Mouse (Mus musculus) right cerebral cortex, postnatal 25 days (tissue): ENCODE data around the gene Adamts17.

Source experiments
- DNase-seq: peaks from one replicate; pipeline ENCODE4 v3.0.0; 2022

Adamts17 gene

DNA sequence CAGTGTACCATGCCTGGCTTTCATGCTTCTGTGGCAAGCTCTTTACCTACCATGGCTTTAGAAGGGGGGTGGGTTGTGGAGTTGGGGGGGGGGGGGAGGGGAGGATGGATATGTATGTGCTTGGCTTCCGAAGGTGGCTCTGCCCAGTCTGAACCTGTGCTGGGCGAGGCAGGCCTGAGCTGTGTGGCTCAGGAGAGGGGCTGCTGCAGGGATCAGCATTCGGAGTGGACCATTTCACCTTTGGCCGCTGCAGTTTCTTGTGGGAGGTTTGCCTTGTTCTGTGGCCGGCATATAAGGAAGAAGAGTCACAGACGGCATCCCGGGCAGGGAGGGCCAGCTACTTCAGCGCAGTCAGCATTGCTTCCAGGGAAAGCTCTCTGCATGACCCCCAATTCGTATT is 7.8 kb downstream of the Adamts17 start:
- DNase-seq, result no peak

DNA sequence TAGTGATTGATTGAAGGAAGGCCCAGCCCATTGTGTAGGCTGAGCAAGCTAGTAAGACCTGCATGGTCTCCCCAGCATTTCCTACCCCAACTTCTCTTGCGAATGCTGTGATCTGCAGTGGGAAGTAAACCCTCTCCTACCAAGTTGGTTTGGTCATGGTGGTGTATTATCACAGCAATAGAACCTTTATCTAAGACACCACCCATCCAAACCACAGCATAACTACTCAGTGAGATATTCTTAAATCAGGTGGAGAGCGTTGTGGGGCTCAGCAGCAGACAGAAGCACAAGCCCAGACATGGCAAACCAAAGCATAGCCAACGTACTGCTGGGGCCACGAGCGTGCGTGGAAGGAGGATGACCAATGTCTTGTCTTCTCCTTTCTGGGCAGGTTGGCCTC is 9.8 kb downstream of the Adamts17 start:
- DNase-seq, result no peak

DNA sequence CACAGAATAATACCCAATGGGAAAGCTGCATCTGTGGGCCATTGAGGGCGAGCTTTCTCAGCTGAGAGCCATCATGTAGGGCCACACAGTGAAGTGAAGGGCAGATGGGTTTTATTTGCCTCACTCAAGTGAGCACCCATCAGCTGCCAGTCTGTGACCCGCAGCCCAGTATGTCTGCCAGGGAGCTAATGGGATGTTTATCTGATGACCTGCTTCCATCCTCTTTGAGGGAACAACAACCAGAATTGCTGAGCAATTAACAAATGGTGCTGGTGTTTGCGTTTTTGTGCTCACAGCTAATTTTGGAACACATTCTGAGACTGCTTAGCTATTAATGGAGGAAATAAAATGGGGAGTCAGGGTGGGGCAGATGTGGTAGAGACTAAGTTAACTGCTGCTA is 12.6 kb downstream of the Adamts17 start:
- no peak for DNase-seq

DNA sequence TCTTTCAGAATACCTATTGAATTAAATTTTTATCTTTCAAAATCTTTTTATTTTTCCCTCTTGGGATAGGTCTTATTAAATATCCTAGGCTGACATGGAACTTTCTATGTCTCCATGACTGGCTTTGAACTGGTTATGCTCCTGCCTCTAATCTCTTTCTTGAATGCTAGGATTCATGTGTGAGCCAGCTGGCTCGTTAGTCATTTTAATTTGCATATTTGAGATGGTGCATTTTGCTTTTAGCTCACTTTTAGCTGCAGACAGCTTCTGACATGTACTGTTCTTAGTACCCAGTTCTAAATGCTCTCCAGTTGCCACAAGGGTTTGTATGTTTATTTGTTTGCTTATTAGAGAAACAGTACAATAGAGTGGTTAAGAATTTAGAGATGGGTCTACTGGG is 18.1 kb downstream of the Adamts17 start:
- DNase-seq, result no peak

DNA sequence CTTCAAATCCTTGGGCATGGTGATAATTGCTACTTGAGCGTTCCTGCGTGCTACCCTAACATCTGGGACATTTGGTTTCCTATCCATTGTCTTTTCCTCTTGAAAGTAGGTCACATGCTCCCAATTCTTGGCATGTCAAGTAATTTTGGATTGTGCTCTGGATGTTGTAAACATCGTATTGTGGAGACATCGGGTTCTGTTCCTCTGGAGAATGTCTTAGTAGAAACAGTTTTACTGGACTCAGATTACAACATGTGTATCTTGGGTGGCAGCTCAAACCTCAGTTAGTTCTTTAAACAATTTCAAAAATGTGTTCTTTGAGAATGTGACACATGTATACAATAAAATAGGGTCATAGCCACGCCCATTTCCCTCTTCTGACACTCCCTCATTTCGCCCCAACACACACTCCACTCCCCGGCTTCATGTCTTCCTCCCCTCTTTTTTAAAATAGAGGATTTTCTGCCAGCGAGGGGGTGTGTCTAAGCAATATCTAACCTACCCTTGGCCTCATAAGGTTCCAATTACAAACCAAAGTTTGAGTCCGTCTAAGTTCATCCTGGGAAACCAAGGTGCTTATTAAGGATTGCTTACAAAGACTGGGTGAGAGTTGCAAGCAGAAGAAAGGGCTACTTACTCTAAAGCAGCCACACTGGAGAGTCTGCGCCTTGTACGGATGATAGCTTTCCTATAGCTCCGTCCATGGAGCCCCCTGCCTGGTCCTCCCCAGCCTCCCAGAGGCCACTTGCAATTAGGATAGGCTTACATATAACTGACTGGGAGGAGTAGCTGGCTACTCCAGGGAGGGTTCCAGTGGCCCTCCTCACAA is 18.9 kb downstream of the Adamts17 start:
- DNase-seq, result no peak

DNA sequence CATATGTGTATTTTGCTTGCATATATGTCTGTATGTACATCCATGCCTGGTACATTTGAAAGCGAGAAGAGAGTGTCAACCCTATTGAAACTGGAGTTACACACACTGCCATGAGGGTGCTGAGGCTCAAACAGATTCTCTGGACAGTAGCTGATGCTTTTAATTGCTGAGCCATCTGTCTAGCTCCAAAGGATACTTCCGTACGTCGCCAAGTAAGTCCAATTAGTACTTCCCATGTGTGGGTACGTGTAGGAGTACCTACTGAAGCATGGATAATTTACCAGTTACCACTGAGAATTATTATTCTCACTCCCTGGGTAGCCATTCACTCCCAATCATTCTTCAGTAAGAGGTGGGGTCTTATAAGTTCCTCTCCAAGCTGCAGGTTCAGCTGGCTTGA is 19.7 kb downstream of the Adamts17 start:
- no peak for DNase-seq

DNA sequence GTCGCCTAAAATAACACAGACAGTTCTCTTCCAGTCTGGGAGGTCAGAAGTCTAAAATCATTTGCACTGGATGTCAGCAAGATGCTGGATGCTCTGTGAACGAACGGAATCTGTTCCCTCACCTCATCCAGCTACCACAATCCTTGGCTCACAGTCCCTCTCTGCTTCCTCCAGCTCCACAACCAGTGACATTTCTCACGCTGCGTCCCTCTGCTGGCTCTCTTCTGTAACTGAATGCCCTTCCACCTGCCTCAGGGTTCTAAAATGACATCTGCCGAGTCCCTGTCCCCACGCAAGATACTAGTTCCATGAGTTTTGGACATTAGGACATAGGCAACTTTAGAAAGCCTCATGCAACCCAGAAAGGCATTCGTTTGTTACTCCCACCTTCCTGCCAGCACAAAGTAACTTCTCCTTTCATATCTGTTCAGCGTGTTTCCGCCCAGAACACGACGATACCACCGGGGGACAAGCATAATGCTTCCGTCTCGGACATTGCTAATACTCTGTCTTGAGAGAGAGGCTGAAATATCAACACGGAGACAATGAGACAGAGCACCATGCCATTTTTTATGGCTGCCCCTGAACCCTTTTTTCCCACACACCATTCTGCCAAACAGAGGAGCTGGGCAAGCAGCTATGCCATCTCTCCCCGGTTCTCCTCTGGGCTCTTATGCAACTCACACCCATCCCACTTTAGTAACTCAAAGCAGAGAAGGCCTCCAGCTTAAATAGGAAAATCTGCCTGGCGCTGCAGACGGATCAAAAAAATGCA is 27.6 kb downstream of the Adamts17 start:
- DNase-seq, result peak; percentile 50

DNA sequence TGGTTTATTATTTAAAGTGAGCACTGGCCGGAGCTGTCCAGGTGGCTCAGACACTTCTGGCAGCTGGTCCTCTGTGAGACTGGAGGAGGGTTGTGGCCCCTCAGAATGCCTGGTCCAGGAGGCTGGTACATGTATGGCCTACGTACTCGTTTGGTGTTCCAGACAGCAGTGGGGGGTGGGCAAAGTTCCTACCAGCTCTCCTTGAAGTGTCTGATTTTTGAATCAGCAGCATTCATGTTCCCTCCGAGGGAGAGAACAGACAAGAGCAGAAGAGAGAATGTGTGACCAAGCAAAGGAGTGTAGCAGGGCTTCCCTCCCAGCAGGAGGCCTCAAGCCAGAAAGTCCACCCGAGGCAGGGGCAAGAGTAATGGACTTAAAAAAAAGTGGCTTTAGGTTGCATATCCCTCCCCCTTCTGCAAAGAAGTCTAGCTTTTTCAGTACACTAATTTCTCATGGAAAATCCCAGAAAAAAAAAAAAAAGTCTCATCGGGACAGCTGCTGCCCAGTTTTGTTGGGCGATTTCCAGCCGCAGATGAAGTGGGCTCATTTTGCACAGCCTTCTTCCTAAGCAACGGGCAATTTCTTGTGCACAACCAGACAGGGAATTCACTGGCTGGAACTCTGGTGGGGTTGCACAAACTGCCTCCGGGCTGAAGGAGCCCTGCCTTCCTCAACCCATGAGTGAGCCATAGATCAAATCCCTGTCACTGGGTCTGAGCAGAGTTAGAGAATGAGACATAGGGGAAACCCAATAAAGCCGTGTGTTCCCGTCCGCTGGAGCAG is 28.4 kb downstream of the Adamts17 start:
- peak; percentile 64 for DNase-seq

DNA sequence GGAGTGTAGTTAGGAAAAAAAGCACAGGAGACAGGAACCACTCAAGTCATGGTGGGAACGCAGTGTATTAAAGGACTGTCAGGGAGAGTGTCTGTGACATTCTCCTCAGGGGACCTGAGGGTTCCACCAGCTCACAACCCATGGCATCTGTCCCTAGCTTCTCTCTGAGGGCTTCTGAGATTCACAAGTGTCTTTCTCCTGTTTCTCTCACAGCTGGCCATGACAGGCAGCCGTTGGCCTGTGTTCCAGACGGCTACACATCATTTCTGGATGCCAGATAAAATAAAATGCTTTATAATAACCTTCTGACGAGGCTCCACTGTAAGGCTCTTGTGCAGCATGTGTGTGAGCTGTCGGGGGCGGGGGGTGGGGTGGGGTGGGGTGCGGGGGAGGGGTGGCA is 32.0 kb downstream of the Adamts17 start:
- no peak for DNase-seq

DNA sequence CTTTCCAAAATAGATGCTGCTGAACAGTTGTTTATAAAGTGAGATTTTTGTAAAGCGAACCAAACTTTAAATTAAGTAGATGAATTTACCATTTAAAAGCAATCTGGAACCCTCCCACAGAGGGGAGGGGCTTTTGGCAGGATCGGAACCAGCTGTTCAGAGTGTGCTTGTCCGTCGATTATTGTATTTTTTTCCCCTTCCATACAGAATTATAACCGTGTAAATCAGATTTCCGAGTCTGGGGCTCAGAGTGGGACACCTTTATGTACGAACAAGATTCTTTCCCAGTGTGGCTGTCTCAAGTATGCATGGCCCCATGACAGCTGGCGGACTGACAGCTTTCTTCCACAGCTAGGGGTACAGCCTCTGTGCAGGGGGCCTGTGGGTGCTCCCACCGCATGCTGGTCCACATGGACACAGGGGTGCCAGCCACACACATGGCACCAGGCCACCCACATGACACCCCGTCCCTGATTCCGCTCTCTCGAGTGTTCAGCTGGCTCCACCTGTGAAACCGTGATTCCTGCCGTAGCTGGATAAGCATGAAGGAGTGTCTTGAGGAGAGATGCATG is 32.5 kb downstream of the Adamts17 start:
- no peak for DNase-seq

DNA sequence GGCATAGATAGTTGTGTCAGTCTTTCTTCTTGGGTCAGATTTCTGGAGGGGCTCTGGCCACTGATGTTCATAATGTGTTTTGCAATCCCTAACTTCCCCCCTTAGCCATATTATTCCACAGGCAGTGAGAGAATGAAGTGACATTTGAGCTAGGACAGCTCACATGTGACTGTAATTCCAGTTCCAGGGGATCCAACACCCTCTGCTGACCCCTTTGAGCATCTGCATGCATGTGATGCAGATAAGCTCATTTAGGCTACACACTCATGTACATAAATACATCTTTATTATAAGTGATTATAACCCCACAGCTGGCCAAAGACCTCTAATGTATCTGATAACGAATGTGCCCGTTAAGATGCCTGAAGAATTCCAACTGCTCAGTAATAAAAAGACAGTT is 33.7 kb downstream of the Adamts17 start:
- no peak for DNase-seq

DNA sequence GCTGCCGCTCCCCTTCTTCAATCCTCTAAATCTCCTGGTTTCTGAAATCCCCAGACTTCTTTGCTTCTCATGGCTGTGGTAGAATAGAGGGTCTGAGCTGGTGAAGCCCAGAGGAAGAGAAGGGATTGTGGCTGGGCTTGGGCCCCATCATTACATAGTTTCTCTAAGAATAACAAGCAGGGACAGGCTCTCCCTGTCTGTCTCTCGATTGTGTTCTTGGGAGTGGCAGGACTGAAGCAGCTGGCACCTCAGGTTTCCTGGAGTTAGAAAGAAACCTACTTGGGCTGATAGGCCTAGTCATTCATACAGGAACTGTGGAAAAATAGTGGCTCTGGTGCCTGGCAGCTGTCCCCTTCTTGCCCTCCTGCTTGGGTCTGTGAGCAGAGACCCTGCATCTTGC is 51.9 kb downstream of the Adamts17 start:
- no peak for DNase-seq

DNA sequence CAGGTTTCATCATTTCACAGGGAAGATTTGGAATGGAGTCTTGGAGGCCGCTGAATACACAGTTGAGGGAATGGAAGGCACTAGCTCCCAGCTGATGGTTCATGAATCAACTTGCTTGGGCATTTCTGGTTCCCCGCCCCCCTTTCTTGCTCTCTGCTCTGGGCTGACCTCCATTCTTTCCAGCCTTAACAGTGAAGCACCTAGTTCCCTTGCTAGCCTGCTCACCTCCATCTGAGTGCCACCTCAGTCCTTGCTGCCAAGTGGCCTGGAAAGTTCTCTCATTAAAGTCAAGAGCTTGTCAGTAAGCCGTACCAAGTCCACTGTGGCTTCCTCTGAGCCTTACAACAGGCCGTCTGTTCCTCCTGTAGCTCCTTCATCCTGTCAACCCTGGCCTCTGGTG is 52.6 kb downstream of the Adamts17 start:
- DNase-seq, result no peak

DNA sequence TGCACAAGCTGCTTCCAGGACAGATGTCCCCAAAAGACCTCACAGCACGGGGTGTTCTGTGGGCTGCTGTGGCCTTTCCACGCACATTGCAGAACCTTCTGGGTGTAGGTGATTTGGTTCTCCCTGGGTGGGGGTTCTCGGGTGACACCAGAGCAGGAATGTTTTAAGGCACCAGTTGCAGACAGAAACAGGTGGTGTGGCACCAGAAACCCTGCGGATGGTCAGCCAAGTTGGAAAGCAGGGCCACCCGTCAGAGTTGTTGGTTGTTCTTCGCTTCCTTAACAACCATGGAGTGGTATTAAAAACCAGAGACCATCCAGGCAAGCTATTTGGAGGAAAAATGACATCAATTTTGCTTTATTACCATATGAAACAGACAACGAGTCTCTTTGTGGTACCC is 62.8 kb downstream of the Adamts17 start:
- DNase-seq, result no peak

DNA sequence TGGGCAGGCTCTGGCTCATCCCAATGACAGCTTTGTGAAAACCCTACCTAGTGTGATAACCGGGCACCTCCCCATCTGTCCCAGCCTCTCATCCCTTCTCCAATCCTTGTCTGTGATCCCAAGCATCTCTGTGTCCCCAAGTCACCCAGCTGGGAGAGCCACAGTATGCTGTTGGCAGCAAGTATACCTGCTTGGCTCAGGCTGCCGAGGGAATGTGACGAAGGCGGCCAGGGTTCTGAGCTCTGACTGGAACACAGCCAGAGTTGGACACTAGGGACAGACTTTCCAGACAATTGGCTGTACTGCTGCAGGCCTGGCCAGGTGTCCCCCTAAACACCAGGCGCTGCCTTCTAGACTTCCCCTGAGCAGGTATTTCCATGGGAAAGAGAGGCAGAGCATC is 63.5 kb downstream of the Adamts17 start:
- no peak for DNase-seq

DNA sequence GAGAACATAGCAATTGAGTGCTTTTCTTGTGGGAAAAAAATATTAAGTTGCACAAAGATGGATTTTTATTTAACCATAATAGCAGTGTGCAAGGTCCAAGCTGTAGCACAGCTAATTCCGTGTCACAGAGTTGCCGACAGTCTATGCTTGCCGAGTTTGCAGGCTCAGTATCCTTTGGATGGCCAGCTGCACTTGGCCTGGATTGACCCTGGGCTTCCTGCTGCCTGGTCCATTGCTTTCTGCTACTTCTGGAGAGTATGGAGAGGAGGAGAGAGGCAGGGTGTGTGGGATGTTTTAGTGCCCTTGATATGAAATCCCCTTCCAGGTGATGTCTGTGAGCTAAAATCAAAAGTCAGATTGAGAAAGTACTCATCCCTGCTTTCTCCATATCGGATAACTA is 66.4 kb downstream of the Adamts17 start:
- no peak for DNase-seq

DNA sequence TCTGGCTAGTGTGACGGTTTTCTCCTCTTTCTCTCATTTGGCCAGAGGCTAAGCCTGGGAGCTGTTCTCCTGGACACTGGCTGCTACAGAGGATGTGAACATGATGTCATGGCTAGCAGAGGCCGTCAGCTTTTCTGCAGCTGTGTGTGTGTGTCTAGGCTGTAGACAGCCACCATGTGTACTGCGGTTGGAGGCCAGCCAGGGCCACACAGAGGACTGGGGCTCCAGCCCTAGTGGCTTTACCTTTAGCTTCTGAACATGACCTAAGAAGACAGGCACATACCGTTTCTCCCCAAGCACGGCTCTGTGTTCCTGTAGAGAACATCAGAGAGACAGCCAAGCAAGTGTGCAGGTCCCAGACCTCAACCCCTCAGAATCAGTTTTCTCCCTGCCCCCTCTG is 73.3 kb downstream of the Adamts17 start:
- no peak for DNase-seq

DNA sequence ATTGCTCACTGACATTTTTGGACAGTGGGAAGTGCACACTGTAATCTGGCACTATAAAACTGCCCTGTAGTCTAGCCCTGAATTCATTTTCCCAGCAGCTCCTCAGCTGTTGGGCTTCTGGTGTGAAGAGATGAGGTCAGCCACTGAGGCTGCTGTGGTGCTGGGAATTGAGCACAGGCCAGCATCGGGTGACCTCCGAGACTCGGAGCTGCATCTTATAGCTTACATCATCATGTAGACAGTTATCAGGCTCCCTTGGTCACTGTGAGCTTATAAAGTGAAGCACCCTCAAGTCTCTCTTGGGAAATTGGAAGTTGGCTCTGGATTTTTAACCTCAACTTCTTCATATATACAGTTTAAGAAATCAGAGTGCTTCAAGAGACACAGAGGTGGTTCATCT is 84.1 kb downstream of the Adamts17 start:
- DNase-seq, result no peak

DNA sequence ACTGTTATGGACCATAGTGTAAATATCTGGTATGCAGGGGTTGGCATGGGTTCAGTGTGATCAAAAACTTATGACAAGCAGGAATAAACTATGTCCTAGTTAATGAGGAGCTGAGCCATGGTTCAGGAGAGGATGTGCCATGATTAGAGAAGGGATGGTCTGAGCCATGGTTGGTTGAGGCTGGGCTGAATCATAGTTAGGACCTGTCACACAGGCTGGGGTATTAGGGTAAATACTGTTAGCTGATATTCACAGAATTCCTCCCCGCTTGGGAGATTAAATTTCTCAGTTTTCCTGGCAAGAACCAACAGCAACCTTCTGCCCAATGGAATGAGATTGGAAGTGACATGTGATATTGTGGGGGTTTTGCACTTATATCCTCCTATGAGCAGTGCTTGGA is 84.6 kb downstream of the Adamts17 start:
- DNase-seq, result no peak

DNA sequence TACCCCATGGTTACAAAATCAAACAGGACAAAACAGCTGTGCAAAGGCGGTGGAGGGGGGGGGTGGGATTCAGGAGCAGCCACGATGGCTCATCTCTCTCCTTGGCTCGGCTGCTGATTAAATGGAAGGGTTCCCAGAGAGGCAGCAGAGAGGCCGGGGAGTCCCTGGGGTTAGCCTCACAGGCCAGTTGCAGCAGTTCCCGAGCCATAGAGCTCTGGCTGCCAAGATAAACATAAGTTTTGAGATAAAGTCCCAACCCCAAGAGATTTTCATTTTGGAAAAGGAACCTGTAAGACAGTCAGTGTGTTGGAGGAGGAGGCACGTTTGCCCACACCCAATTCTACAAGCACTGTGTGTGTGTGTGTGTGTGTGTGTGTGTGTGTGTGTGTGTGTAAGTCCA is 89.7 kb downstream of the Adamts17 start:
- DNase-seq, result no peak

DNA sequence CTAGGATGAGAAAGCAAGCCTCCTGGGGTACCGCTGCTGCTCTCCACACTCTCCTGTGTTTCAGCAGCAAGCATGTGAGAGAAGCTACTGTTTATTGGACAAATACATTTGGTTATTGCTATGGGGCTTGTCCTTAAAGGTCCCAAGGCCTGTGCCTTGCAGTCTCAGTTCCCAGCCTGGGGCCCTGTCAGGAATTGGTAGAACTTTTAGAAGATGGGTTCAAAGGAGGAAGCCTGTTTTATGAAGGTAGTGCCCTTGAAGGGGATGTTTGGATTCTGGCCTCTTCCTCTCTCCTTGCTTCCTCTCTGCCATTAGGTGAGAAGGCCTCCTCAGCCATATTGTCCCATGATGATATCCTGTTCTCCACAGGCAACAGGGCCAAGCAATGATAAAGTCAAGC is 91.8 kb downstream of the Adamts17 start:
- DNase-seq, result no peak

DNA sequence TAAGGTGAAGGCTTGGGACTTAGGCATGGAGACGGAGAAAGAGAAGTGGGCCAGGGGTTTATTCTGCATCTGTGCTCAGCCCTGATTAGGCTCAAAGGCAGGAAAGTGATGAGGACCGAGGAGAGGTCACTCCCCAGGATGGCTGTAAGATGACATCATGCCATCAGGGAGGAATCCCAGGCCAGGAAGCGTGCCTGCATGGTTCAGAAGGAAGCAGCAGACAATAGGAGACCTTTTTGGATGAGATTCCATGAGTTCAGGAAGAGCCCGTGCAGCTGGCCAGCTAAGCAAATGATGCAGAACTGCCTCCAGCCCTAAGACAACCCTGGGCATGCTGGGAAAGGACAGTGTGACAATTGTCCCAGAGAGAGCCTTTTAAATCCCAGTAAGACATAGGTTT is 93.7 kb downstream of the Adamts17 start:
- DNase-seq, result no peak

DNA sequence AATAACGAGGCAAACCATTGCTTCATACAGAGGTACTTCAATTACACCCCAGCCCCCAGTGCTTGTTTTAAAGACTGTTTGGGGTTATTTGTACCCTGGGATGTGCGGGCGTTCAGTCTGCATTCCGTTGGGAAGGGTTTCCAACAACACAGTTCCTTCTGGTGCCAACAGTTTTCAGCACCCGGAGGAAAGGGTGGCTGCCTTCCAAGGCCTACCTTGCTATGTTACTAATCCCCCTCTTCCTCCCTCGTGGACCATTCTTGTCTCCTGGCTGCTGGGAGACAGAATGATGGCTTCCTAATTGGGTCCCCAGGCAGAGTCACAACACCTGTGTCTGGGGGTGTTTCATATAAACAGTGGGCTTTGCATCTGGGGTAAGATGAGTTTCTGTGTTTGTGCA is 94.5 kb downstream of the Adamts17 start:
- DNase-seq, result peak; percentile 77
